Mouse (Mus musculus) forebrain, embryonic 13.5 days (tissue): Measurements from ENCODE around the gene Psmc1. TPM values are rescaled to one million over a fixed set of nuclear protein-coding genes. Genes with fewer than 3 reads are reported as not detected.

ENCODE experiments used
- ATAC-seq: fragments of 200-750 bp; cut with Nextera tagmentation; 2 replicates; pipeline ENCODE4 v1.8.0; 2017
- H3K27ac ChIP-seq: fragments of 300-500 bp; sonication (generic); 2 replicates; pipeline ENCODE4 v1.5.1; 2015; ENCODE audit warnings: inconsistent platforms, mild to moderate bottlenecking, moderate library complexity
- H3K27me3 ChIP-seq: fragments of 300-500 bp; sonication (generic); 2 replicates; pipeline ENCODE4 v1.6.1; 2015; ENCODE audit warnings: mild to moderate bottlenecking, inconsistent platforms
- H3K36me3 ChIP-seq: fragments of 300-500 bp; sonication (generic); 2 replicates; pipeline ENCODE4 v1.6.1; 2015; ENCODE audit warnings: mild to moderate bottlenecking, inconsistent platforms; ENCODE audit not compliant: poor library complexity, severe bottlenecking
- H3K4me1 ChIP-seq: fragments of 300-500 bp; sonication (generic); 2 replicates; pipeline ENCODE4 v1.6.1; 2015; ENCODE audit warnings: inconsistent platforms
- H3K4me2 ChIP-seq: fragments of 300-500 bp; sonication (generic); 2 replicates; pipeline ENCODE4 v1.6.1; 2015; ENCODE audit warnings: inconsistent platforms, mild to moderate bottlenecking, moderate library complexity
- H3K4me3 ChIP-seq: fragments of 300-500 bp; sonication (generic); 2 replicates; pipeline ENCODE4 v1.5.1; 2015; ENCODE audit warnings: mild to moderate bottlenecking, inconsistent platforms
- H3K9ac ChIP-seq: fragments of 300-500 bp; sonication (generic); 2 replicates; pipeline ENCODE4 v1.6.1; 2015; ENCODE audit warnings: mild to moderate bottlenecking, inconsistent platforms
- H3K9me3 ChIP-seq: fragments of 300-500 bp; sonication (generic); replicated peaks from 2 replicates; pipeline ENCODE4 v1.6.1; 2016; ENCODE audit warnings: inconsistent platforms
- WGBS: fragments of 180-500 bp; shearing (Covaris S2); methylation state at CpG from one replicate; pipeline ENCODE4 v1.1.7; 2015; 5-methylcytosine and 5-hydroxymethylcytosine counted together
- polyA plus RNA-seq: library from polyadenylated mRNA; unstranded; fragments of >200 nt; fragmentation: Nextera tagmentation; extraction: Ambion mirVana; gene quantifications from 2 replicates; pipeline ENCODE4 v1.2.1, GENCODE M21; 2015

Psmc1 gene
- polyA plus RNA-seq, 1 experiment from 2014 or later = 303 TPM

DNA sequence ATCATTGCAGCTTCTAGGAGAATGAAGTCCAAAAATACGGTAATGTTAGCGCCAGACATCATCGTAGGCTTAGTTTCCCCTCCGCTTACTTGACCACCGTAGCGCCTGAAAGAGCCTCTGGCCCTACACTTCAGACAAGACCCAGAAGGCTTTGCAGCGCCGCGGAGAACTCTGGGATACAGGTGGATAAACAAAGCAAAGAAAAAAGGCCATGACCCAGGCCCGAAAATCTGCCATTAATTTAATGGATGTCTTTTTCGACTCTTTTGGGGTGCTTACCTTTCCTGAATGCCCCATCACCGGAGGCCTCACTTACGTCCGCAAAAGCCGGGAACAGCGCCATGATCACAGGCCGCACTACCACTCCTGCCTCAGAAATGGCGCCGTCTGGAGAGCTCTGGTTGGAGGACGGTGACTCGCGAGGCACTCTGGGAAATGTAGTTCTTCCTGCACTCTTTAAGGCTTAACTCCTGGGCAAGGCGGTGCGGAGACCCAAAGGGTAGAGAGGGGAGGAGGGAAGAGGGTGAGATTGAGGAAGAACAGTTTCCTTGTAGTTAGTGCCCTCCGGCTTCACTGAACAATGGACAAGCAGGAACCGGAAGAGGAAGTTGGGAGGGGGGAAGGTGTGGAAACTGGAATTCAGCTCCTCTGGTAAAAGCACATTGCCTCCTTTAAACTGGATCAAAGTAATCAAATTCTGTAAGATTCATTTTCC is 49.5 kb downstream of the Psmc1 start, which contains the start of gene Nrde2:
Gene Nrde2 (minus strand): TSS at position 393 of the 715 bp plus-strand sequence.
- peak within 1 kb of the TSS; percentile 52 for H3K4me3 ChIP-seq
- H3K4me1 ChIP-seq = peaks cover 8% of the 10 kb centered on the region
- H3K27me3 ChIP-seq = no peaks in the 10 kb centered on the region
- H3K4me2 ChIP-seq = peak within 1 kb of the TSS; percentile 70
- H3K9me3 ChIP-seq = no peaks in the 10 kb centered on the region
- H3K36me3 ChIP-seq = no peaks in the 10 kb centered on the region
- H3K9ac ChIP-seq = peak within 1 kb of the TSS; percentile 68
- ATAC-seq = peak; percentile 99
- peak within 1 kb of the TSS; percentile 35; the same call in 1 of the 2 replicates for H3K27ac ChIP-seq
- 0% methylated on average over 26 of the region's 26 CpGs for WGBS

- Histone ChIP-seq H3K4me2 (no peak overlapping the region), H3K9ac (no peak overlapping the region), H3K4me3 (no peak overlapping the region), H3K36me3 (no peaks in the 10 kb centered on the region), H3K27ac (no peak overlapping the region), H3K9me3 (no peaks in the 10 kb centered on the region), H3K27me3 (no peaks in the 10 kb centered on the region), H3K4me1 (peaks cover 20% of the 10 kb centered on the region)
- WGBS = 81% methylated on average over 7 of the region's 7 CpGs
- no peak for ATAC-seq
Observed at GRCm38 (mm10) chr12:100164991-100165500, 55.1 kb downstream of the Psmc1 start.

DNA sequence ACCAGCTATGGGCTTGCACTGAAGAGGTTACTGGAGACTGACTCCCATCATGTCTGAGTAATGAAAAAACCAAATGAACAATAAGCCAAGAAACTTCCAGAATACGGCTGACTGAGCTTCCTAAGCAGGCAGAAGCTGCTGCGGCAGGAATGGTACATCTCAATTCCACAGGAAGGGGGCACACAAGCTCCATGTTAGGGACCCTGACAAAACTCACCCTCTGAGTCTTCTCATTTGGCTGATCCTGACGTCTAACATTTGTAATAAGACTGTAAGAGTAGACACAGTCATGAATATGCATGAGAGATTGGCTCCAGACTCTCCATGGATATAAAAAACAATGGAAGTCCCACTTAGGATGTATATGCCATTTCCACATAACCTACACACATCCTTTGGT is 56.2 kb downstream of the Psmc1 start:
- Histone ChIP-seq H3K27ac (no peak overlapping the region), H3K4me3 (no peak overlapping the region)

GRCm38 (mm10) chr12:100166939-100167338 is 57.0 kb downstream of the Psmc1 start:
- Histone ChIP-seq H3K27me3 (no peaks in the 10 kb centered on the region), H3K4me3 (no peak overlapping the region), H3K9ac (no peak overlapping the region), H3K4me2 (no peak overlapping the region), H3K4me1 (peaks cover 20% of the 10 kb centered on the region), H3K9me3 (no peaks in the 10 kb centered on the region), H3K27ac (peak overlapping the region; percentile 7; the same call in 1 of the 2 replicates), H3K36me3 (no peaks in the 10 kb centered on the region)
- 66% methylated on average over 8 of the region's 8 CpGs for WGBS
- peak; percentile 23; the same call in 1 of the 2 replicates for ATAC-seq

More for the DNA sequence above, 56.2 kb downstream of the Psmc1 start:
- WGBS = 14% methylated on average over 3 of the region's 3 CpGs
- no peak overlapping the region for H3K4me2 ChIP-seq
- ATAC-seq = peak; percentile 89
- no peaks in the 10 kb centered on the region for H3K27me3 ChIP-seq
- no peaks in the 10 kb centered on the region for H3K36me3 ChIP-seq
- H3K9ac ChIP-seq = no peak overlapping the region
- H3K4me1 ChIP-seq = peaks cover 20% of the 10 kb centered on the region
- H3K9me3 ChIP-seq = no peaks in the 10 kb centered on the region

DNA sequence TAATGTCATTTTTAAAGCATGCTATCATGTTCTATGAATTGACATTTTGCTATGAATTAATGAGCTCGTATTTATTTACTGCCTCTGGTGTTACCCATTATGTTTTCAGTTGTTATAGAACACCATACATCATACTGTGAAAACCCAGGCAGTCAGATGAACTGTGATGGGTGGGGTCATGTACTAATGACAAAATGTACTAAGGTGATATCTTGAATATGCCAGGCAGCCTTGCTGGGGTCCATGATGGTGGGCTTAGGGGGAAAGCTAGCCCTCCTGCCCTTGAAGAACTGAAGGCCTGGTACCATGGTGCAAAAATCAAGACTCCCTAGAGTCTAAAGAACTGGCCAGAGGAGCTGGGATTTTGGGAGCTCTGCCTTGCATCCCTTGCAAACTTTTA is 57.5 kb downstream of the Psmc1 start:
- ATAC-seq = no peak

DNA sequence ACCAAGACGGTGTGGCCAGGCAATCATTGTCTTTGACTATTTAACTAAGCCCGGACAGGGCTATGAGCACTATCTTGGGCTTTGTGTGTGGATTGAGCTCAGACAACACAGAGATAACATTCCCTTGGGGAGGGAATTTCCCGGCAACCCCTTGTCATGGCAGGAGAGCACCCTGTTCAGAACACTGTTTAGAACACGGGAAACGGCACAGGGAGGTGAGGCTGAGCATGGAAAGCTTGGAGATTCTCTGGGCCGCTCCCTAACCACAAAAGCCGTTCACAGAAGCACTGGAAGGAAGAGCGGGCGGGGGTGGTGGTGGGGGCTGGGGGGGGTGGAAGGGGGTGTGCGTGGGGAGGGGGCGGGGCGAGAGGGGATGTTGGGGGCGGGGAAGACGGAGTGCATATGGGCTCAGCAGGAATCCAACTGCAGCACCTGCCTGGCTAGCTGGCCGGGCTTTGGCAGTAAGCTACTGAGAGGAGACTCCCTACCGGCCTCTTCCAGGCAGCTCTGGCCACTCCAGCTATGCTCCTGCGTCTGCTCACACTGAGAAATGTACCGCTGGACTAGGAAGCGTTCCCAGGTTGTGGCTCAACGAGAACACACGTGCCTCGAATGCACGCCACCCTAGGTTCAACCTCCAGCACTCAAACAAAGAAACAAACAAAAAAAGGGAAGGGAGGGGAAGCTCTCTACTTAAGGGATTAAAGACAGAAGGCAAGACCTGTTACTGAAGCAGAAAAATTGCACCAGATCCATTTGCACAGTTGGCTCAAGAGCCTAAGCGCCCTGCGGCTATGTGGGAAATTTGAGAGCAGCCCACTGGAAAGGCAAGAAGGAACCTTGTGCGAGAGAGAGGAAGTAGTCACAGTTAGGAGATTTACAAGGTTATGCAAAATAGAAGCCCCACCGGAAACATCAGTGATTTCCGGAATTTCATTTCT is 58.2 kb downstream of the Psmc1 start:
- Histone ChIP-seq H3K4me2 (peak overlapping the region; percentile 56), H3K36me3 (no peaks in the 10 kb centered on the region), H3K4me1 (peaks cover 20% of the 10 kb centered on the region), H3K27ac (peak overlapping the region; percentile 83), H3K9ac (peak overlapping the region; percentile 51), H3K4me3 (peak overlapping the region; percentile 18), H3K27me3 (no peaks in the 10 kb centered on the region), H3K9me3 (no peaks in the 10 kb centered on the region)
- ATAC-seq = peak; percentile 76
- WGBS = 13% methylated on average over 23 of the region's 28 CpGs

More for the DNA sequence above, 57.5 kb downstream of the Psmc1 start:
- no peaks in the 10 kb centered on the region for H3K27me3 ChIP-seq
- peak overlapping the region; percentile 83 for H3K27ac ChIP-seq
- no peak overlapping the region for H3K4me3 ChIP-seq
- no peaks in the 10 kb centered on the region for H3K36me3 ChIP-seq
- H3K4me1 ChIP-seq = peaks cover 20% of the 10 kb centered on the region
- 75% methylated on average over 1 of the region's 1 CpGs for WGBS
- 0 out of 2 replicates have a peak overlapping the region, but pooled peaks have one; percentile 51 for H3K9ac ChIP-seq
- H3K4me2 ChIP-seq = no peak overlapping the region
- no peaks in the 10 kb centered on the region for H3K9me3 ChIP-seq

GRCm38 (mm10) chr12:100172481-100172880 is 62.5 kb downstream of the Psmc1 start:
- Histone ChIP-seq H3K9ac (no peak overlapping the region), H3K4me3 (no peak overlapping the region), H3K9me3 (no peaks in the 10 kb centered on the region), H3K4me2 (no peak overlapping the region), H3K36me3 (no peaks in the 10 kb centered on the region), H3K27me3 (no peaks in the 10 kb centered on the region), H3K27ac (no peak overlapping the region), H3K4me1 (peaks cover 27% of the 10 kb centered on the region)
- no peak for ATAC-seq
- 78% methylated on average over 7 of the region's 7 CpGs for whole genome bisulfite sequencing

Other genes with a start within 250 kb of the Psmc1 start
- gene Efcab11, start 225.7 kb upstream of the Psmc1 start, polyA plus RNA-seq = 15.3 and 18.3 TPM in 2 replicates
- 76.4 and 80.9 TPM in 2 replicates for gene Tdp1, start 225.6 kb upstream of the Psmc1 start, polyA plus RNA-seq
- gene Kcnk13, start 145.7 kb upstream of the Psmc1 start, polyA plus RNA-seq = 0.49 and 0.88 TPM in 2 replicates
- gene Nrde2, start 49.5 kb downstream of the Psmc1 start, polyA plus RNA-seq = 14.6 and 15.7 TPM in 2 replicates
- 1,816 and 2,096 TPM in 2 replicates for gene Calm1, start 89.3 kb downstream of the Psmc1 start, polyA plus RNA-seq